Mouse (Mus musculus) testis, adult 2 months (tissue): ENCODE results near the gene Casc3.

Experiments
- CTCF ChIP-seq: fragments of 200-500 bp; IDR thresholded peaks from 2 replicates; pipeline ENCODE4 v1.5.1; 2012; ENCODE audit warnings: low read depth, mild to moderate bottlenecking, inconsistent platforms, low read length, moderate library complexity; ENCODE audit not compliant: control insufficient read depth, insufficient read depth, insufficient replicate concordance
- POLR2A ChIP-seq: fragments of 200-500 bp; IDR thresholded peaks from 2 replicates; pipeline ENCODE4 v1.6.1; 2012; ENCODE audit warnings: low read depth, mild to moderate bottlenecking, inconsistent platforms, low read length, moderate library complexity; ENCODE audit not compliant: control insufficient read depth

- TF ChIP-seq POLR2A (no peak; the same call in 1 of the 2 replicates), CTCF (no peak)
Measured at GRCm38 (mm10) chr11:98775348-98776051, 29.2 kb upstream of the Casc3 start.
